Mouse (Mus musculus): ENCODE results near the gene Pomp.

- TF ChIP-seq CTCF (IDR thresholded peaks at IDR 0.05; ENCODE audit: low read depth, low read length) (no peak), POLR2A (IDR thresholded peaks at IDR 0.05; ENCODE audit: extremely low read depth, insufficient read depth, low read length) (no peak)
Observed at GRCm38 (mm10) chr5:147832842-147833241, 27.4 kb upstream of the Pomp start.
